Mouse (Mus musculus) left cerebral cortex, adult 18-20 months (tissue): ENCODE measurements around the gene Klhdc8a. TPM values are rescaled to one million over a fixed set of nuclear protein-coding genes. Genes with fewer than 3 reads are reported as not detected.
"Not testable (repeated sequence)": the region's sequence is repeated elsewhere in the genome, so short reads cannot be mapped to it uniquely, and the experiment has no call there.

Experiments
- DNase-seq, 2 experiments: peaks; one replicate each; pipeline ENCODE4 v3.0.0; 2021 to 2022; ENCODE audit warnings: low spot score in 2 of 2, mixed read lengths in 1 of 2
- total RNA-seq, 2 experiments: library from RNA; stranded (reverse); gene quantifications; 2 replicates each; pipeline ENCODE4 v1.2.3; 2021

Gene Klhdc8a
- total RNA-seq, 2 experiments from 2014 or later = 11.7 to 14.5 TPM

DNA sequence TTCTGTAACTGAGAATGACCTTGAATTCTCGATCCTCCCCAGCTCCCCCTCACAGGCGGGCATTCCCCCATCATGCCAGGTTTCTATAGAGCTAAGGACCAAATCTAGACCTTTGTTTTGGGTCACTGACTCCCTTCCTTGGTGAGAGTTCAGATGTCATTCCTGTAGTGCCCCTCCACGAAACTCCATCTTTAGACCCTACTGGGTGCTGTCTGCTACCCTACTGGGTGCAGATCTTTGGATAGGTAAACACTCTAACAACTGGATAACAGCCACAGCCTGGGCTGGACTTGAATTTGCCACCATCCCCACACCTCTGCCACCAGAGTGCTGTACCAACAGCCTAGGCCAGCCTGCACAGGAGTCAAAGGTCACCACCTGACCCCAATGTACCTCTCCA lies 44.1 kb downstream of the Klhdc8a start:
- no peak for DNase-seq

DNA sequence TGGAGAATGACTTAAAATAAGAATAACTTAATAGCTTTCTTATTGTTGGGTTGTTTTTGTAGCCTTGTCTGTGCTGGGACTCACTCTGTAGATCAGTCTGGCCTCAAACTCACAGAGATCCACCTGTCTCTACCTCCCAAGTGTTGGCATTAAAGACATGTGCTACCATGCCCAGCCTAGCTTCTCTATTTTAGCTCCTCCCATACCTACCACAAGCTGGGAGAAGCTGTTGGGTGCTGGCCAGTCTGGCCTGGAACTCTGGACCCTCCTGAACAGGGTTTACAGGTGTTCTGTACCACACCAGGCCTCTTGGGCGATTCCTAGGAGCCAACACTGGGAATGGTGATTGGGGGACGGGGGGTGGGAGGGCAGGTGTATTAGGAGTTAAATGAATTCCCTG lies 44.8 kb downstream of the Klhdc8a start:
- DNase-seq = no peak

DNA sequence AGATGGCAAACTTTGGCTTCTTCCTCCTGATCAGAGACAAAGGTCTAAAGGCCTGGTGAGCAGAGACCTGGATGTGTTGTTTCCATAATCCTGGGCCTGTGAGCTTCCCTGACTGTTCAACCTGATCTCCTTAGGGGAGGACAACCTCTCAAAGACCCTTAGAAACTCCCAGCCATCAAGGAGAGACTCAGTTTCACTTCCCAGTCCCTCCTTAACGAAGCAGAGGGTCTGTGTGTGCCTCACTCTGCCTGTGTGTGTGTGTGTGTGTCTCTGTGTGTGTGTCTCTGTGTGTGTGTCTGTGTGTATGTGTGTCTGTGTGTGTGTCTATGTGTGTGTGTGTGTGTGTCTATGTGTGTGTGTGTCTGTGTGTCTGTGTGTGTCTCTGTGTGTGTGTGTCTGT lies 45.2 kb downstream of the Klhdc8a start:
- no peak for DNase-seq

DNA sequence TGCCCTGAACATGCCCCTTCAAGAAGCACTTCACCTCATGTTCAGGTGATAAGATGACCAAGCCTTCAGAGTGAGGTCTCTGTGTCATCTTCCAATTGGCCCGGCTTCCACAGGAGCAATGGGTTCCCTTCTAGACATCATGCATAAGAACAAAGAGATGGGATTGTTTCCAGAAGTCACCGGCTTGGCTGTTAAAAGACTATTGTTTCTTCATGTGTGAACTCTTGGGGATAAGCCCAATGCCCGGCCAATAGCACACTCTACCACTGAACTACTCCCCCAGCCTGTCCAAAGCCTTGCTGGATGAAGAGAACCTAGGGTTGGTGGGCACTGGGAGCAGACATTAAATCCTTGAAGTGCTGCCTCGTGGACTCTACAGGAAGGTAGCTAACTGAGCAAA lies 47.1 kb downstream of the Klhdc8a start:
- no peak for DNase-seq

DNA sequence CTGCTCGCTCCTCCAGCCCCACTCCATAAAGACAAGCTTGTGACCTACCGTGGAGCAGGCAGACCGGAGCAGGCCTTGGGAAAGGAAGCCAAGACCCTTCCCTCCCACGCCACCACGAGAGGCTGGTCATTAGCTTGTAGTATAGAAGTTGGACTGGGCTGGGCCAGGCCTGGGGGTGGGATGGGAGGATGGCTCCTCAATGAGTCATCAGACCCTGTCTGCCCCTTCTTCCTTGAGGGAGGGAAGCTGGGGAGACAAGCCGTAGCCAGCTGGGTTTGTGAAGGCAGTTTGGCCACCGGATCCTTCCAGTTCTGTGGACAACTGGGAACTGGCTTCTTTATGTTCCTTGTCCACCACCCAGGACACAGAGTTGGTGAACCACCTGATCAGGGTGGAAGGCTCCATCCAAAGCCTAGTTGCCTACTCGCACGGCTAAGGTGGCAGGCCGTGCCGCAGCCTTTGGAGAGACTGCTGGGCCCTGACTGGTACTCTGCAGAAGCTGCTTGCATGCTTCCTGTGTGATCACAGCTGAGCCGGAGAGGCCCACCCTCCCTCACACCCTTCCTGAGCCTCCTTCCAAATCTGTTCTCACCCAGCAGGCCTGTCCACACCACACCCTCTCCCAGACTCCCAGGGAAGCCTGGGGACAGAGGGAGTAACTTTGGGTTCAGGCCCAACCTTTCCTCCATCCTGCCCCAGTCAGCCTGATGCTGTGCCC lies 47.9 kb downstream of the Klhdc8a start:
- no peak for DNase-seq

DNA sequence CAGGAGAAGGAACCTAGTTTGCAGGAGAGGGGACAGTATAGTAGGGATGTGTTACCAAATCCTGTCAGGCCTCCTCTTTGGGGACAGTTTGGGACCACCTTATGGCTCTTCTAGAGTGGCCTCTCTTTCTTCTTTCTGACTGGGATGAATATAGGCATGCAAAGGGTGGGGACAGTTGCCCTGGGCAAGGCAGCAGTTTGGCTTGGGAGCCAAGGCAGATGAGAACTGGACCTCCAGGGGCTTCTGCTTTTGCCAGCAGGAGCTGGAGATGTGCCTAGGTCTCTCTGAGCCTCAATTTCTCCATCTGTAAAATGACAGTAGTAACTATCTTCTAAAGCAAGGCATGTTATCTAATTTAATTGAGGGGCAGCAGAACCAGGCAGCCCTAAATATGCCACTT lies 48.5 kb downstream of the Klhdc8a start:
- DNase-seq = no peak

DNA sequence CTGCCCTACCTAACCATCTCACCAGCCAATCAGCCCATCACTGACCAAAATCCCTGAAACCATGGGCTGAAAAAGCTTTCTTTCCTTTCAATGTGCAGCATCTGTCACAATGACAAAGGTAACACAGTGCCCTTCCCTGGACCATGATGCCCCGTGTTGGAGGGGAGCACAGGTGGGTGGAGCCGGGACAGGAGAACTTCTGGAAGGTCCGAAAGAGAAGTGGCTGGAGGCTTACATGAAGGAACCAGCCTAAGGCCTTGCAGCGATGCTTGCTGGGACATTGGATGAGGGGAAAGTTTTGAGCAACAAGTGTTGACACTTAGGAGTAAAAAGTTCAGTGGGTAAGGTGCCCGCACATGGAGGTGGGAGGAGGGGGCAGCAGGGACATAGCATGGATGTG lies 50.0 kb downstream of the Klhdc8a start:
- DNase-seq = no peak

DNA sequence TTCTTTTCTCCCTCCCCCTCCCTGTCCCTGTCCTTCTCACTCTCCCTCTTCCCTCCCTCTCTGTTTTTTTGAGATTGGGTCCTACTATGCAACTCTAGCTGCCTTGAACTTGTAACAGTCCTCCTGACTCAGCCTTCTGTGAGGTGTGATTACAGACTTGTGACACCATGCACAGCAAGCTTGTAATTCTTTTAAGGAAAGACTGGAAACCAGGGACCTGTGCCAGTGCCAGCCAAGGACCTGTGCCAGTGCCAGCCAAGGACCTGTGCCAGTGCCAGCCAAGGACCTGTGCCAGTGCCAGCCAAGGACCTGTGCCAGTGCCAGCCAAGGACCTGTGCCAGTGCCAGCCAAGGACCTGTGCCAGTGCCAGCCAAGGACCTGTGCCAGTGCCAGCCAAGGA lies 50.6 kb downstream of the Klhdc8a start:
- DNase-seq = not testable (repeated sequence)

DNA sequence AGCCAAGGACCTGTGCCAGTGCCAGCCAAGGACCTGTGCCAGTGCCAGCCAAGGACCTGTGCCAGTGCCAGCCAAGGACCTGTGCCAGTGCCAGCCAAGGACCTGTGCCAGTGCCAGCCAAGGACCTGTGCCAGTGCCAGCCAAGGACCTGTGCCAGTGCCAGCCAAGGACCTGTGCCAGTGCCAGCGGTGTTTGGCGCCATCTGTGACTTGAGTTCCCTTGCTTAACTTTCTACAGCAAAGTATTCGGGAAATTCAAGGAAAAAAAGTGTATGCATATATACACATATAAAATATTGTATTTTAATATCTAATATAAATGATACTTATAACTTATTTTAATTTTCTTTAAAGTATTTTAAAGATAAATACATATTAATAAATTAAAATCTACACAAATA lies 51.2 kb downstream of the Klhdc8a start:
- DNase-seq = not testable (repeated sequence)

DNA sequence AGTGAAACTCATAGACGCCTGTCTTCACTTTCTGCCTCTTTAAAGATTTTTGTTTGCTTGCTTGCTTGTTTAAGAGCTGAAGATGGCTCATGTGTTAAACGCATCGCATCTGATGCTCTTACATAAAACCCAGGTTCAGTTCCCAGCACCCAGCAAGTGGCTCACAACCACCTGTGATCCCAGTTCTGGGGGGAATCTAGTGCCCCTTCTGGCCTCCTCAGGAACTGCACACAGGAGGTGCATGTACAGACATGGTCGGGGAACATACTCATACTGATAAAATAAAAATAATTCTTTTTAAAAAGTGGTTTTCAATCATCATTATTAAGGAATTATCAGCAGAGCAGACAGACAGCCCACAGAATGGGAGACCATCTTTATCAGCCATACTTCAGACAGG lies 52.6 kb downstream of the Klhdc8a start:
- no peak for DNase-seq

DNA sequence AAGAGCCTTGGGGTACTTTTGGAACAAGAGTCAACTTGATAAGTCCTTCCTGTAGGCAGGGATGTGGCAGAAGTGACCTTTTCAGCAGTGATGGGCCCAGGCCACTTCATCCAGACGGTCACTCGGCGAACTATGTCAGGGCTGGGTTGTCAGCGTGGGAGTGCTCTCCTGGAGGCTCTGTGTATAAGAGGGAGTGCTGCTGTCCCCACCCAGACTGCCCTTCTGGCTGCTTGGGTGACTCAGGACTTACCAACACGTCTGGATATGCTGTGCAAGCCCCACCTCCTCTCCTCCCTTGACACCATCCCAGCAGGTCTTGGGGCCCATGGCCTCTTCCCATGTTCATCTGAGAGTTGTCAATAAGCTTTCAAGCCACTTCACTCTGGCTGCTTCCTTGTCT lies 55.0 kb downstream of the Klhdc8a start:
- DNase-seq = no peak

DNA sequence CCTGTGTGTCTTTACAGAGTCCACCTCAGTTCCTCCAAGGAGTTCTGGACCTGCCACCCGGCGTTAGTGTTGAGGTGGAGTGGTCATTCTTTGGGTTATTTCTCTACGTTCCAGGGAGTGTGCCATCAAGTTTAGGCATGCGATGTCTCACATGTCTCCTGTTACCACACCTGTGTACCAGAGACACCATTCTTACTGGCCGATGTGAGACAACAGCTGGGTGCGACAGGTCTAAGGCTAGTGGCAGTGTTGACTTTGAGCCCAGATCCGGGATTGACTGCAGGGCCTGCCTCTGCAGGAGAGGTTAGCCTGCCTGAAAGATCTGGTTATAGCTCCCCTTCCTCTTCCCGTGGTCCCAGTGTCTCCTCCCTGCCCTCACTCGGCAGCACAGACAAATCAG lies 55.8 kb downstream of the Klhdc8a start:
- DNase-seq = no peak

DNA sequence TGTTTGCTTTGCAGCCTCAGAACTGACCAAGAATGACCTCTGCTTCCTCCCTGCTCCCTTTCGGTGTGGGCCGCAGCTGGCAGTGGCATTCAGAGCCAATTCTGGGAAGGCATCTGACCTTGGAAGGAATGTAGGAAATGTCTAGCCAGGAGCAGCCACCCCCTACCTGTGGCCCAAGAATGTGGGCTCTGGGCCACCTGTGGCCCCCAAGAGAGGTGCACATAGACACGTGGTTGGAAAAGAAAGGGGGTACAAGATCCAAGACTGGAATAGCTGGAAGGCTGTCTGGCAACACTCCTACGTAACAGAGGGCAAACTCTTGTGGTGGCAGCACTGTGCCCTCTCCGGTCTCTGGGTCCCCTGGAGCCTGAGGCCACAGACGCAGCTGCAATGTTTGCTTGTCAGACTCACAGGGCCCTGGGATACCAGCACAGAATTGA lies 56.8 kb downstream of the Klhdc8a start:
- DNase-seq = no peak

DNA sequence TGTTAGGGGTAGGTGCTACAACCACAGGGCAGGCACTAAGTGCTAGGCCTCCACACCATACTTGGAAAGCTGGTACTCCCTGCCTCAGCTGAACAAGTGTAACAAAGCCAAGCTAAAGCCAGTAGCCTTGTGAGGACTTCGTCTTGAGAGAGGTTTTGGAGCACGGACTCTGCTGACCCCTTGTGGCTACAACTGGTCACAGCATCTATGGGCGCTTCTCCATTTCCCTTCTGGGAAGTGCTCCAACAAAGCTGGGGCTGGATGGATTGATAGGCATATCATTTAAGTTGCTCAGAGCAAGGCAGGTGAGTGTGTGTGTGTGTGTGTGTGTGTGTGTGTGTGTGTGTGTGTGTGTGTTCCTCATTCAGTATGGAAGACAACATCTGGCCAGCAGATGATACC lies 57.4 kb downstream of the Klhdc8a start:
- DNase-seq = peak; percentile 85

DNA sequence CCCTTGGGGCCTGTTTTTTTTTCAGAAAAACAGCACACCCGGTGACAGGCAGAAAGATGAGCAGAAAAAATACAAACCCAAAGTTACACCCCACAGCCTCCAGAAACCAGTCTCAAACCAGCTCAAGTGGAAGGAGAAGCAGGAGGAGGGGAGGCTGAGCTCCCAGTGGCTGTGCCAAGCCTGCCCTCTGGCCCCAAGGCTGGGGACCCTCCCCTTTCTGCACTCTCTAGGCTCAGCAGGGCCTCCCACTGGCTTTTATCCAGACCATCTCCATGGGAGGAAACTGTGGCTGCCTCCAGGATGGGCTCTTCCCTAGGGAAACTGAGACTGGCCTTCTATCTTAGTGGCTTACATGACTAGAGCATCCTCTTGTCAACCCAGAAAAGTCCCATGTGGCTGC lies 58.4 kb downstream of the Klhdc8a start:
- no peak for DNase-seq

Other genes starting within 250 kb of the Klhdc8a start
- gene Mfsd4a, start 230.6 kb upstream of the Klhdc8a start, total RNA-seq = 10 to 100 TPM; 72.9 to 78.3 TPM
- gene Cdk18, start 158.9 kb upstream of the Klhdc8a start, total RNA-seq = 10 to 100 TPM; 30.5 to 36.1 TPM
- gene Lemd1, start 107.2 kb upstream of the Klhdc8a start, total RNA-seq = 1 to 10 TPM; 4.8 to 7.6 TPM
- 1 to 10 TPM; 3.4 to 5.2 TPM for gene AC124108.1, start 107.2 kb upstream of the Klhdc8a start, total RNA-seq
- not detected for gene Gm10188, start 68.9 kb upstream of the Klhdc8a start, total RNA-seq
- 1 to 10 TPM; 1.3 TPM for gene Nuak2, start 17.5 kb downstream of the Klhdc8a start, total RNA-seq
- gene Tmcc2, start 92.7 kb downstream of the Klhdc8a start, total RNA-seq = 100 to 1,000 TPM; 204 to 205 TPM
- 10 to 100 TPM; 44.3 to 45.2 TPM for gene Dstyk, start 118.9 kb downstream of the Klhdc8a start, total RNA-seq
- gene Rbbp5, start 178.7 kb downstream of the Klhdc8a start, total RNA-seq = 10 to 100 TPM; 59.5 to 61.4 TPM
- 1 to 10 TPM; 4.7 to 4.8 TPM for gene Tmem81, start 207.6 kb downstream of the Klhdc8a start, total RNA-seq
- gene Cntn2, start 244.6 kb downstream of the Klhdc8a start, total RNA-seq = 10 to 100 TPM; 65.8 to 86.7 TPM